Mouse (Mus musculus) neural tube, embryonic 14.5 days (tissue): ENCODE measurements around the gene 2900026A02Rik. TPM values are rescaled to one million over a fixed set of nuclear protein-coding genes. Genes with fewer than 3 reads are reported as not detected.

Experiments
- ATAC-seq: fragments of 200-750 bp; cut with Nextera tagmentation; 2 replicates; pipeline ENCODE4 v1.8.0; 2017; ENCODE audit warnings: low read depth, mild to moderate bottlenecking, moderate TSS enrichment, moderate library complexity
- H3K27ac ChIP-seq: fragments of 300-500 bp; sonication (generic); 2 replicates; pipeline ENCODE4 v1.5.1; 2014; ENCODE audit warnings: low read depth, mild to moderate bottlenecking, control low read depth, low read length, moderate library complexity, mixed read lengths
- H3K27me3 ChIP-seq: fragments of 300-500 bp; sonication (generic); 2 replicates; pipeline ENCODE4 v1.6.1; 2014; ENCODE audit warnings: low read length; ENCODE audit not compliant: control insufficient read depth, insufficient read depth
- H3K36me3 ChIP-seq: fragments of 300-500 bp; sonication (generic); 2 replicates; pipeline ENCODE4 v1.6.1; 2014; ENCODE audit warnings: low read length, mixed read lengths; ENCODE audit not compliant: control insufficient read depth, insufficient read depth
- H3K4me1 ChIP-seq: fragments of 300-500 bp; sonication (generic); 2 replicates; pipeline ENCODE4 v1.6.1; 2014; ENCODE audit warnings: low read length; ENCODE audit not compliant: control insufficient read depth, insufficient read depth
- H3K4me2 ChIP-seq: fragments of 300-500 bp; sonication (generic); 2 replicates; pipeline ENCODE4 v1.6.1; 2014; ENCODE audit warnings: mild to moderate bottlenecking, low read depth, low read length, control low read depth
- H3K4me3 ChIP-seq: fragments of 300-500 bp; sonication (generic); 2 replicates; pipeline ENCODE4 v1.5.1; 2014; ENCODE audit warnings: low read depth, low read length, control low read depth, mixed read lengths
- H3K9ac ChIP-seq: fragments of 300-500 bp; sonication (generic); replicated peaks from 2 replicates; pipeline ENCODE4 v1.6.1; 2014; ENCODE audit warnings: low read depth, mild to moderate bottlenecking, control low read depth, low read length, mixed read lengths
- H3K9me3 ChIP-seq: fragments of 300-500 bp; sonication (generic); 2 replicates; pipeline ENCODE4 v1.6.1; 2016; ENCODE audit warnings: low read length; ENCODE audit not compliant: control insufficient read depth
- WGBS: fragments of 180-500 bp; shearing (Covaris S2); extraction: QIAGEN DNeasy Blood & Tissue Kit; methylation state at CpG from one replicate; pipeline ENCODE4 v1.1.7; 2014; 5-methylcytosine and 5-hydroxymethylcytosine counted together
- polyA plus RNA-seq: library from polyadenylated mRNA; unstranded; fragments of >200 nt; fragmentation: Nextera tagmentation; extraction: Ambion mirVana; gene quantifications from 2 replicates; pipeline ENCODE4 v1.2.1, GENCODE M21; 2014

2900026A02Rik gene
- polyA plus RNA-seq, 1 experiment from 2014 or later: 2.1 TPM

- no peak overlapping the region for H3K4me3 ChIP-seq
- no peaks in the 10 kb centered on the region for H3K9me3 ChIP-seq
- no peak overlapping the region for H3K9ac ChIP-seq
- 51% methylated on average over 24 of the region's 24 CpGs for WGBS
- peaks cover 9% of the 10 kb centered on the region; the same call in 1 of the 2 replicates for H3K4me1 ChIP-seq
- H3K27ac ChIP-seq: no peak overlapping the region
- H3K27me3 ChIP-seq: no peaks in the 10 kb centered on the region
- H3K36me3 ChIP-seq: no peaks in the 10 kb centered on the region
- ATAC-seq: no peak
- H3K4me2 ChIP-seq: no peak overlapping the region
Observed at GRCm38 (mm10) chr5:113174916-113175692, 45.9 kb downstream of the 2900026A02Rik start.

GRCm38 (mm10) chr5:113173318-113173717, 47.7 kb downstream of the 2900026A02Rik start:
- Histone ChIP-seq H3K27me3 (no peaks in the 10 kb centered on the region), H3K36me3 (no peaks in the 10 kb centered on the region), H3K4me2 (no peak overlapping the region), H3K9ac (no peak overlapping the region), H3K27ac (no peak overlapping the region), H3K4me1 (no peaks in the 10 kb centered on the region), H3K9me3 (no peaks in the 10 kb centered on the region), H3K4me3 (no peak overlapping the region)
- ATAC-seq: no peak
- 20% methylated on average over 5 of the region's 5 CpGs for WGBS

GRCm38 (mm10) chr5:113171968-113172578, 49.0 kb downstream of the 2900026A02Rik start:
- Histone ChIP-seq H3K9ac (no peak overlapping the region), H3K4me1 (no peaks in the 10 kb centered on the region), H3K27me3 (no peaks in the 10 kb centered on the region), H3K36me3 (no peaks in the 10 kb centered on the region), H3K4me2 (no peak overlapping the region), H3K4me3 (no peak overlapping the region), H3K27ac (no peak overlapping the region), H3K9me3 (no peaks in the 10 kb centered on the region)
- no peak for ATAC-seq
- 81% methylated on average over 10 of the region's 10 CpGs for WGBS

- Histone ChIP-seq H3K4me2 (no peak overlapping the region), H3K27ac (no peak overlapping the region), H3K4me3 (no peak overlapping the region), H3K4me1 (no peaks in the 10 kb centered on the region), H3K36me3 (no peaks in the 10 kb centered on the region), H3K9ac (no peak overlapping the region), H3K9me3 (no peaks in the 10 kb centered on the region), H3K27me3 (no peaks in the 10 kb centered on the region)
- 92% methylated on average over 11 of the region's 11 CpGs for WGBS
- no peak for ATAC-seq
Observed at GRCm38 (mm10) chr5:113170064-113170754, 50.8 kb downstream of the 2900026A02Rik start.

- Histone ChIP-seq H3K36me3 (no peaks in the 10 kb centered on the region), H3K9me3 (no peaks in the 10 kb centered on the region), H3K4me1 (peaks cover 5% of the 10 kb centered on the region), H3K4me3 (no peak overlapping the region), H3K9ac (no peak overlapping the region), H3K27me3 (no peaks in the 10 kb centered on the region), H3K27ac (no peak overlapping the region), H3K4me2 (no peak overlapping the region)
- ATAC-seq: no peak
- WGBS: 46% methylated on average over 2 of the region's 2 CpGs
Observed at GRCm38 (mm10) chr5:113167733-113168132, 53.3 kb downstream of the 2900026A02Rik start.

GRCm38 (mm10) chr5:113165481-113165880, 55.6 kb downstream of the 2900026A02Rik start:
- Histone ChIP-seq H3K36me3 (no peaks in the 10 kb centered on the region), H3K4me2 (no peak overlapping the region), H3K27me3 (no peaks in the 10 kb centered on the region), H3K9ac (no peak overlapping the region), H3K27ac (no peak overlapping the region), H3K4me1 (peaks cover 5% of the 10 kb centered on the region), H3K4me3 (no peak overlapping the region), H3K9me3 (no peaks in the 10 kb centered on the region)
- WGBS: 48% methylated on average over 11 of the region's 11 CpGs
- ATAC-seq: no peak

- Histone ChIP-seq H3K27me3 (no peaks in the 10 kb centered on the region), H3K27ac (no peak overlapping the region), H3K4me3 (no peak overlapping the region), H3K36me3 (no peaks in the 10 kb centered on the region), H3K9ac (no peak overlapping the region), H3K4me2 (no peak overlapping the region), H3K9me3 (no peaks in the 10 kb centered on the region), H3K4me1 (peaks cover 7% of the 10 kb centered on the region)
- 8% methylated on average over 16 of the region's 16 CpGs for WGBS
- ATAC-seq: peak; percentile 72; the same call in 1 of the 2 replicates
Observed at GRCm38 (mm10) chr5:113164873-113165441, 56.1 kb downstream of the 2900026A02Rik start.

GRCm38 (mm10) chr5:113164448-113164847, 56.6 kb downstream of the 2900026A02Rik start:
- H3K4me2 ChIP-seq: no peak overlapping the region
- no peak overlapping the region for H3K27ac ChIP-seq
- no peaks in the 10 kb centered on the region for H3K27me3 ChIP-seq
- no peaks in the 10 kb centered on the region for H3K36me3 ChIP-seq
- ATAC-seq: no peak
- 33% methylated on average over 9 of the region's 9 CpGs for WGBS
- H3K9me3 ChIP-seq: no peaks in the 10 kb centered on the region
- peaks cover 7% of the 10 kb centered on the region for H3K4me1 ChIP-seq
- H3K9ac ChIP-seq: no peak overlapping the region
- no peak overlapping the region for H3K4me3 ChIP-seq
